Mouse (Mus musculus) retina, postnatal 1 day (tissue): ENCODE results near the gene Gm14403.
A peak's percentile ranks its signal among the peaks of the same experiment; 100 is the strongest.
"Not testable (repeated sequence)": the region's sequence is repeated elsewhere in the genome, so short reads cannot be mapped to it uniquely, and the experiment has no call there.

Source experiments
- DNase-seq: peaks from one replicate; pipeline ENCODE4 v3.0.0-alpha.2; 2012

Gene Gm14403

DNA sequence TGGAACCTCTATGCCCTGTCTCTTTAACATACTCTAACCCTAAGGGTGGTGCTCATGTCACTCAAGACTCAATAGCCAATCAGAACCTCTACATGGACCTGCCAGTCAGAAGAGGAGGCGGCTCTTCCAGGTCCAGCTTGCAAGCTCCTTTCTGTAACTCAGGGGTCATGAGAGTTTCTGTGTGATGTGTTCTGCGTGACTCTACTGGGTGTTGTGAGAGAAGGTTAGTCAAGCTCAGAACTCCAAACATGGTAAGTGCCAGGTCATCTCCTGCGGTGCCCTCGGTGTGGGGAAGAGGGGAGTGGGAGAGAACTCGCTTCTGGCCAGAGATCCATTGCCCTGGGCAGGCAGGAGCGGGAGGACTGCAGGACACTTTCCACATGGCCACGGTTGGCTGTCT, at the start of gene Gm14403:
Gm14403 (plus strand) TSS at position 149 of the 400 bp plus-strand sequence.
- DNase-seq, result peak; percentile 71

DNA sequence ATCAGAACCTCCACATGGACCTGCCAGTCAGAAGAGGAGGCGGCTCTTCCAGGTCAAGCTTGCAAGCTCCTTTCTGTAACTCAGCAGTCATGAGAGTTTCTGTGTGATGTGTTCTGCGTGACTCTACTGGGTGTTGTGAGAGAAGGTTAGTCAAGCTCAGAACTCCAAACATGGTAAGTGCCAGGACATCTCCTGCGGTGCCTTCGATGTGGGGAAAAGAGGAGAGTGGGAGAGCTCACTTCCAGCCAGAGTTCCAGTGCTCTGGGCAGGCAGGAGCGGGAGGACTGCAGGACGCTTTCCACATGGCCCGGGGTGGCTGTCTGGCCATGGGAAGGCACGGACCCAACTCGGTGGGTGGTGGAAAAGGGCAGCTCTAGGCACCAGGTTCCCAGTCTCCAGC, 33.3 kb upstream of the Gm14403 start, which contains the start of gene Zfp970:
Zfp970 (plus strand) TSS at position 58 of the 400 bp plus-strand sequence.
- DNase-seq, result peak; percentile 20

DNA sequence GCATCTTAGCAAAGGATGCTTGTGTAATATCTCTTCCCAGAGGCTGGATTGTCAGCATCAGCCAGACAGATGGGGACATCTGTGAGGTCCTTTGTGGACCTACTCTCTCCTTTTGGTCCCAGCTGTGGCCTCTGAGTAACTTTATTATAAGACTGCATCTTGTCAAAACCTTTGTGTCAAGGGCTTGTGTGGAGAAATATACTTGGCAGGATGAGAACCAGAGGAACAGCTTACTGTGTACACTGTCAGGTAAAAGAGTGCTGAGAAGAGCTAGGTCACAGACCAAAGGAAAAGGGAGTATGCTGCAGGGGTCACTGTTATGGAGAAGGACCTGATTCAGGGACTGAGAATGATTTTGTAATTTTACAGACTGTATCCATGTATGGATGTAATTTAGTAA, 29.8 kb upstream of the Gm14403 start:
- not testable (repeated sequence) for DNase-seq

DNA sequence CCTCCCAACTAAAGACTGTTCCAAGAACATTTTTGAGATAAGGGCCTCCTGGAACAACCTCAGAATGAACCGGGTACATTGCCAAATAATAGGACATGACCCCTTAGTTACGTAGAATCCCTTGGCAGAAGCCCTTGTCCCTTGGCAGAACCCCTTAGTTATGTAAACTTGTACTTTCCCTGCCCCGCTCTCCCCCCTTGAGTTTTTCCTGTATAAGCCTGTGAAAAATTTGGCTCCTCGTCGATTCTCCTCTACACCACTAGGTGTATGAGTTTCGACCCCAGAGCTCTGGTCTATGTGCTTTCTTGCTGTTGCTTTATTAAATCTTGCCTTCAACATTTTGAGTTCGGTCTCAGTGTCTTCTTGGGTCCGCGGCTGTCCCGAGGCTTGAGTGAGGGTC, 25.8 kb upstream of the Gm14403 start:
- not testable (repeated sequence) for DNase-seq

DNA sequence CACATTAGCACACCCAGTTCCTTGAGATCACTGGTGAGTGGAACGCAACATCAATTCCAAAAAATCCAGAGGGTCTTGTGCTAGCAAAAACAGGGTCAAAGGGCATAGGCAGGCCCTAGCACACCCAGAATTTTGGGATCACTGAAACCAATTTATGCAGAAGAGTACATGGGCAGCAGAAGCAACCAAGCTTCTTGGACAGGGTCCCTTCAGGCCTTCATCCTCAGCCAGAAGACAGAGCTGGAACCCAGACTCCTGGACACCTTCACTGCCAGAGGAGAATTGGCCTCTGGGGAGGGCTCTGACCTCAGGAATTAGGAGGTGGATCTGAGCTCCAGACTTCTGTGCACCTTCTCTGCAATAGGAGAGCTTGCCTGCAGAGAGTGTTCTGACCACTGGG, 16.0 kb upstream of the Gm14403 start:
- DNase-seq, result not testable (repeated sequence)

DNA sequence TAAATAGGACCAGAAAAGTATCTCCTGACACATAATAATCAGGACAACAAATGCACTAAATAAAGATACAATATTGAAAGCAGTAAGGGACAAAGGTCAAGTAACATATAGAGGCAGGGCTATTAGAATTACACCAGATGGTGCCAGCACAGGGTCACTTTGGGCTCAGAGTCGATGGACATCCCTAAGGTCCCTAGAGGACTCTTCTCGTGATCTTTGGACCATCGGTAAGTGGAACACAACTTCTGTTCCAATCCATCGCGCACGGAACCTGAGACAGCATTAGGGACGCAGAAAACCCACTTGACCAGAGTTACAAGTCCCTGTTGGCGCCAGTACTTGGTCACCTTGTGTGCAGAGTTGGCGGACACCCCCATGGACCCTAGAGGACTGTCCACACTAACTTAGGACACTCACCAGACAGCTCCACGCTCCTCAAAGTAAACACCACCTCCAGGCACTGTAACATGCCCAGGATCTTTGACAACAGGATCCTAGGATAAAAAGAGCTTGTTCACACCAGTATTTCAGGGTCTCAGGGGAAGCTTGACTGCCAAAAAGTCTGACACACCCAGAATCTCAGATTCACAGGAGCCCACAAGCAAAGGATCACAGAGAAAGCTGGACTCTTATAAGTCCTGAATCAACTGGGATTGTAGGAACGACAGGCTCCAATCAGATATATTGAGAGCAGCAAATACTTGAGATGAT, 14.6 kb upstream of the Gm14403 start:
- not testable (repeated sequence) for DNase-seq

DNA sequence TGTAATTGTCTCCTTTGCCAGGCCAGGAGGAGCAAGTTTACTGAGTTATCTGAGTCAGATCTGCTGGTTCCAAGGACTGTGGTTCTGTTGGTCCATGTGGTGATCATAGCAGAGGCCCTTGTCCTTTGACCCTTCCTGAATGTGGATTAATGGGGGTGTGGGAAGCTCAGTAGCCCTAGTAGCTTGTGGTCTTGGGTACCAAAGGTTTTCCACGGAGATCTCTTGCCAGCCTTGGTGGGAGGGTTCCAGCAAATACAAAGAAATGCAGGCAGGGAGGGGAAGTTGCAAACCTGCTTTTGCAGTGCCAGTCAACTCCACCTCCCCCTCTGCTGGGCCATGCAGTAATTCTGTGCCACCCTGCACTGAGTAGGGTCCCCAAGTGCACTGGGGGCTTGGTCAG, 1.2 kb downstream of the Gm14403 start:
- not testable (repeated sequence) for DNase-seq

DNA sequence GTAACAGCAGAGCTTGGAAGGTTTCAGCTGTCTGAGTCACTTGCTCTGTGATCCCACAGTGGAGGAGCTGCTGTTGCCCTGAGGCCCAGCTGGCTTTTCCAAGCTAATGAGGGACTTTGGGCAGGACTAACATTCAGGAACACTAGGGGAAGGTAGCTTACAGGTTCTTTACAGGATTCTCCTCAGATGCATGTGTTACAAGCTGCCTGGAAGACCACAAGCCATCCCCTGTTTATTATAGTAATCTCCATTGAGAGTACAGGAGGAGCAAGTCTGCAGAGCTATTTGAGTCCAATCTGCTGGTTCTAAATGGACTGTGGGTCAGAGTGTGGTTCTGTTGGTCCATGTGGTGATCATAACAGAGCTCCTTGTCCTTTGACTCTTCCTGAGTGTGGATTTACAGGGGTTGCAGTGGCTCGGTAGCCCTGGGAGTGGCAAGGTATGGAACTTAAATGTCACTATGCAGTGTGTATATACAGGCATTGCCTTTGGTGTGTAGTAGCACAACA, 7.2 kb downstream of the Gm14403 start:
- DNase-seq, result not testable (repeated sequence)

DNA sequence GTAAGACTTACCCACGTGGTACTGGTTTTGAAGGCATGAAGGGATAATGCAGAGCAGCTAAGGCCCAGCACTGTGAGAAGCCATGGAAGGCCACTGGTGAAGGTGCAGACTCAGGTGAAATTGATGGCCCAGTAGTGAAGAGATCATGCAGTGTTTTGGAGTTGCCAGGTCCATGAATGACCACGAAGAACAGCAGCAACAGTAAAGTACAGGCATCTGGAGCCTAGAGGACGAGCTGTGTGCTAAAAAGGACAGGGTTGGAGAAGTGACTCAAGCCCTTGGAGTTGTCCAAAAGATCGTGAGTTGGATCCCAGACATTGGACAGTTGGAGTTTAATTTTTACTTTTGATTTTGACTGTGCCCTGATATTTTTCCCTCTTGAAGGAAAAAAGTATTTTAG, 13.4 kb downstream of the Gm14403 start:
- not testable (repeated sequence) for DNase-seq

DNA sequence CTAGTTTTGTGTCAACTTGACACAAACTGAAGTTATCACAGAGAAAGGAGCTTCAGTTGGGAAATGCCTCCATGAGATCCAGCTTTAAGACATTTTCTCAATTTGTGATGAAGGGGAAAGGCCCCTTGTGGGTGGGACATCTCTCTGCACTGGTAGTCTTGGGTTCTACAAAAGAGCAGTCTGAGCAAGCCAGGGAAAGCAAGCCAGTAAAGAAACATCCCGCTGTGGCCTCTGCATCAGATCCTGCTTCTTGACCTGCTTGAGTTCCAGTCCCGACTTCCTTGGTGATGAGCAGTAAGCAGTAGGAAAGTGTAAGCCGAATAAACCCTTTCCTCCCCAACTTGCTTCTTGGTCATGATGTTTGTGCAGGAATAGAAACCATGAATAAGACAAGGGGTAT, 14.0 kb downstream of the Gm14403 start:
- not testable (repeated sequence) for DNase-seq

DNA sequence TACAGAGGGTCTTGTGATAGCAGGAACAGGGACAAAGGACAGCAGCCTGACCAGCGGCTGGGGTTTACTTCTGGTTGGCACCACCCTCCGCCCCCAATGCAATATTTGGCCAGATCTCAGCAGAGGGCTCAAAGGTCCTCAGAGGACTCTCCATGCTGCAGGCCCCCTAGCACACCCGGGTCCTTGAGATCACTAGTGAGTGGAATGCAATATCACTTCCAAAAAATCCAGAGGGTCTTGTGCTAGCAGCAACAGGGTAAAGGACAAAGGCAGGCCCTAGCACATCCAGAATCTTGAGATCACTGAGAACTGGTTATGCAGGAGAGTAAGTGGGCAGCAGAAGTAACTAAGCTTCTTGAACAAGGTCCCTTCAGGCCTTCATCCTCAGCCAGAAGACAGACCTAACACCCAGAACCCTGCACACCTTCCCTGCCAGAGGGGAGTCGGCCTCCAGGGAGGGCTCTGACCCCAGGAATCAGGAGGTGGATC, 16.0 kb downstream of the Gm14403 start:
- not testable (repeated sequence) for DNase-seq

DNA sequence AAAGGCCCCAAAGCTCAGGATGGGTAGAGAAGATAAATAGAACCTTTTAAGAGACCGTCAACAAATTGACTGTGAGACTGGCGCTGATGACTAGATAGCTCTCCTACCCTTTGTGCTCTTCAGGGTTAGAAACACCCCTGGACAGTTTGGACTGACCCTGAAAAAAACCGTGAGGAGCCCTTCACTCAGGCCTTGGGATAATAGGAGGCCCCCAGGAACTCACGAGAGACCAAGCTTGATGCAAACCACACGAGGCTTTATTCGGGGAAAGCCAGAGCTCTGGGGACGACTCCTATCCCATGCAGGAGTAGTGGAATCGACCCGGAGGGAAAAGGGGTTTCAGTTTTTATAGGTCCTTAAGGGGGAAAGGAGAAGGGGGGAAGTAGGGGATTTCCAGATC, 19.7 kb downstream of the Gm14403 start:
- not testable (repeated sequence) for DNase-seq

DNA sequence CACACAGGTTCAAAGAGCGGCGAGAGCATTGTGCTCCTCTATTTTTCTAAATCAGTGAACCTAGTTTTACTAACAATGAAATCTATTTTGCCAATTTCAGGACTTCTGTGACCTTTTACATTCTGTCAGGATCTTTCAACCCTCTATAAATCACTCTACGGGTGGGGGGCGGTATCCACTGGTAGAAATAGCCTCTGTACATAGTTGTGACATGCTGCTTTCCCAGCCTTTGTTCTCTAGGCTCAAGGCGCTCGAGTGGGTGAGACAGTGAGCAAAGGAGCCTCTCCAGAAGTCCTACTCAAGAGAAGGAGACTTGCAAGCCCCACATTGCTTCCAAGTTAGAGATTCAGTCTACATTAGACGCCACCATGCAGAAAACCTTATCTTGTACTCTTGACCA, 20.3 kb downstream of the Gm14403 start:
- not testable (repeated sequence) for DNase-seq

DNA sequence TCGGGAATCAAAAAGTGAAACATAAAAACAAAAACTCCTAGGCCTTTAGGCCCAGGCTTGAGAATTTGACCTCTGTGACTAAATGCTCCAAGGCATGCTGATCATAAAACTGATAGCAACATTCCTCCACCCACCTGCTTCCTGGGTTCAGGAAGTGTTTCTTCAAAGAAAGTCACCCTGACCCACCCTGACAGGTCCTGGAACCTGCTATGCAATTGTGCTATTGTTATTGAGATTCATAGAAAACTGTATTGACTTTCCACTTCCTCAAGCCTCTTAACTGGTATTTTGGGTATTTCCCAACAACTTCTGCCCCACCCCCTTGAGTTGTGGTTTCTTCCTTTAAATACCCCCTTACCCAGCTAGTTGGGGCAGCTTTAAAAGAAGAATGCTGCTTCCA, 20.9 kb downstream of the Gm14403 start:
- DNase-seq, result not testable (repeated sequence)

DNA sequence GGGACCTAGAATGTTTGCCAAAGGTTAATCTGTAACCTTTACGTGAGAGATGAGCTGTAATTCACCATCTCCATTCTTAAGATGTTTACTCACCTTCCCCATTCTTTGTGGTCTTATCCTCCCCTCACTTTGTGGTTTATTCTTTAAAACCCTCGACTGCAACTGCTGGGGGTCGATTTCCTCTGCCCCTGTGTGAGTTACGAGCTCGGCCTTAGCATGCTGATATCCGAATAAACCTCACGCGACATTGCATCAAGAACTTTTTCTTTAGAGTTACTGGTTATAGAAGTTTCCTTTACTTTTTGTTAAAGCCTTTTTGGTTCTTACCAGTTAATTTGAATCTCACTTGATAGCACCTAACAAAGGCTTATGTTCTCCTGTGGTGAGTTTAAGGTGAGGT, 22.0 kb downstream of the Gm14403 start:
- no peak for DNase-seq

DNA sequence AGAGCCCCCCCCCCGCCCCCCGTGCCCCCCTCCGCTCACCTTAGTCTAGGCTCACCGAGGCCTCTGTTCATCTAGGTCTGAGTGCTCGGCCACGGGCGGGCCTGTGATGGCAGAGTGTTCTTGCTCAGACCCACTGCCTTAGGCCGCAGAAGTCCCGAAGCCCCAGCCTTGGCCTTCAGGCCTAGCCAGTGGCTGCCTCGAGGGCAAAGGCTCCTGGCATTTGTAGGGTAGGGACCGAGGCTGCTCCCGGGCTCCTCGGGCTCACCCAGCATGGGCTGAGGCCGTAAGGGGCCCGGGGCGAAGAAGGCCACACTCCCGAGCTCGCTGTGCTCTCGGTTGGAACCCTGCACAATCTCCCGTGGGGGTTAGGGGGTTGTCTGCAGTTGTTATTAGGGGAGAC, 25.0 kb downstream of the Gm14403 start:
- no peak for DNase-seq

DNA sequence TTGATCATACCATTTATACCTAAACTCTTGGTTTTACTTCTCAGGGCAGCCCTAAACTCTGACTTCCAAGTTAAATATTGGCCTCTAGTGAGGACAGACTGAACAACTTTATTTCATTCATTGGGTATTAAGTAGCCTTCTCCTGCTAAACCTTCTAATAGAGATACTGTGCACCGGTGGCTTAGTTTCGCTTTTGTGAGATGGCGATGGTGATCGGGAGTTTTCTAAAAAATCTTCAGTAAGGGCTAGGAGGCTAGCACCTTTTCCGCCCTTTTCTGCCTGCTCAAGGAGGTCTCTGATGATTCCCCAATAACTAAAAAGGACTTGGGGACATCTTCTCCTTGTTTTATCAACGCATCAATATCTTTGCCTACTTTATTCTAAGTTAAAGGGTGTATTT, 25.7 kb downstream of the Gm14403 start:
- DNase-seq, result not testable (repeated sequence)

DNA sequence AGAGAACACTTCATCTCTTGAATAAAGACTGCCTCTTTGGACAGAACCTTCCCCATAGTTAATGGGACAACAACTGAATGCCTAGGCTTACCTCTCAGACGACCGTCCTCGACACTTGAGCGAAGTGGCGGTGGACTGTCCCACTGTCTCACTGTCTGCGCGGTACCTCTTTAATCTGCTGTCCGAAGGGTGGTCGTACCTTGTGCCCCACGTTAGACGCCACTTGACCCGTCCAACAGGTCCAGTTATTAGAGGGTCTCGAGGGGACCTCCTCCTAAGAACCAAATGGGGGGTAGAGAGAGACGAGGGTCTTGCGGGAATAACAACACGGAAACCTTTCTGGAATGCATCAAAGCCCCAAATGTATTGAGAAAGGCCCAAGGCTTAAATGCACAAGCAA, 26.2 kb downstream of the Gm14403 start:
- DNase-seq, result not testable (repeated sequence)

DNA sequence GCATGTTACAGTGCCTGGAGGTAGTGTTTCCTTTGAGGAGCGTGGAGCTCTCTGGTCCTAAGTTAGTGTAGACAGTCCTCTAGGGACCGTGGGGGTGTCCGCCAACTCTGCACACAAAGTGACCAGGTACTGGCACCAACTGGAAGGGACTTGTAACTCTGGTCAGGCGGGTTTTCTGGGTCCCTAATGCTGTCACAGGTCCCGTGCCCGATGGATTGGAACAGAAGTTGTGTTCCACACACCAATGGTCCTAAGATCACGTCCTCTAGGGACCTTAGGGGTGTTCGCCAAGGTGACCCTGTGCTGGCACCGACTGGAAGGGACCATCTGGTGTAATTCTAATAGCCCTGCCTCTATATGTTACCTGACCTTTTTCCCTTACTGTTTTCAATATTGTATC, 37.9 kb downstream of the Gm14403 start:
- DNase-seq, result no peak

DNA sequence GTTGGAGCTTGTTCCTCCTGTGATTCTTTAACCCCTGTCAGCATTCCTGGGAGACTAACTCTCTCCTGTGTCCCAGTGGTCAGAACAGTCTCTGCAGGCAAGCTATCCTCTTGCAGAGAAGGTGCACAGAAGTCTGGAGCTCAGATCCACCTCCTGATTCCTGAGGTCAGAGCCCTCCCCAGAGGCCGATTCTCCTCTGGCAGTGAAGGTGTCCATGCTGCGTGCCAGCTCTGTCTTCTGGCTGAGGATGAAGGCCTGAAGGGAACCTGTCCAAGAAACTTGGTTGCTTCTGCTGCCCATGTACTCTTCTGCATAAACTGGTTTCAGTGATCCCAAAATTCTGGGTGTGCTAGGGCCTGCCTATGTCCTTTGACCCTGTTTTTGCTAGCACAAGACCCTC, 39.1 kb downstream of the Gm14403 start:
- DNase-seq, result not testable (repeated sequence)

DNA sequence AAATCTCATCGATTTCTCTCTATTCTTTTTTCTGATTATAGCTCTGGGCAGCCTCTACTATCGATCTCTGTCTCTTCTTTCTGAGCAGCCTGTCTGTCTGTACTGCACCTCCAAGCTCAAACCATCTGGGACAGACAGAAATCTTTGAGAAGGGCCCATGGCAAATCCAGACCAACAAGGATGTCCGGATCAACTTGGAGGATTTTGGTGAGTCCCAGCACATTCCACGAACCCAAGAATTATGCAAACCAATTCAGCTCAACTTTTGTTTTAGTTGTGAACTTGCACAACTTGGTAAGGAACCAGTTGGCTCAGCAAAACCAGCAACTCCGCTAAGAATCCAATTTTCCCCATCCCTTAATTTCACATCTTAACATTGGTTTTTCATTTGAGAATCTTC, 39.7 kb downstream of the Gm14403 start:
- DNase-seq, result not testable (repeated sequence)

DNA sequence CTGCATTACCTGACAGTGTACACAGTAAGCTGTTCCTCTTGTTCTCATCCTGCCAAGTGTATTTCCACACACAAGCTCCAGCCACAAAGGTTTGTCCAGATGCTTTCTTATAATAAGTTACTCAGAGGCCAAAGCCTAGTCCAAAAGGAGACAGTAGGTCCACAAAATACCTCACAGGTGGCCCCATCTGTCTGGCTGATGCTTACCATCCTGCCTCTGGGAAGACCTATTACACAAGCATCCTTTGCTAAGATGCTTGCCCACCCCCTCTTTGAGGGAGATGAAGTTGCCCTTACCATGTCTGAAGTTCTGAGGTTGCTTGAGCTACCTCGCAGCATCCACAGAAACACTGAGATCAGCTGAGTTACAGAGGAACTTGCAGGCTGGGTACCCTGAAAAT, 57.2 kb downstream of the Gm14403 start:
- DNase-seq, result not testable (repeated sequence)
